Mouse (Mus musculus): Measurements from ENCODE around the gene Dst. TPM values are rescaled to one million over a fixed set of nuclear protein-coding genes. Genes with fewer than 3 reads are reported as not detected.

Gene Dst
- polyA plus RNA-seq, 1 experiment from 2014 or later: 24.3 TPM

- Histone ChIP-seq H3K27ac (no peak overlapping the region), H3K4me3 (replicated peaks) (no peak overlapping the region), H3K4me1 (no peaks in the 10 kb centered on the region), H3K9me3 (no peaks in the 10 kb centered on the region), H3K4me2 (no peak overlapping the region), H3K36me3 (peaks cover 19% of the 10 kb centered on the region), H3K27me3 (replicated peaks) (no peaks in the 10 kb centered on the region), H3K9ac (no peak overlapping the region)
- no peak for ATAC-seq (ENCODE audit: insufficient read depth, low FRiP score, low read depth)
- WGBS: 88% methylated on average over 13 of the region's 13 CpGs
These were observed 367.8 kb downstream of the Dst start for GRCm38 (mm10) chr1:34275787-34276186.

- Histone ChIP-seq H3K4me2 (no peak overlapping the region), H3K4me3 (replicated peaks) (no peak overlapping the region), H3K4me1 (no peaks in the 10 kb centered on the region), H3K9me3 (no peaks in the 10 kb centered on the region), H3K27ac (no peak overlapping the region), H3K27me3 (replicated peaks) (no peaks in the 10 kb centered on the region), H3K36me3 (peaks cover 15% of the 10 kb centered on the region), H3K9ac (no peak overlapping the region)
- 90% methylated on average over 7 of the region's 7 CpGs for WGBS
- no peak for ATAC-seq (ENCODE audit: insufficient read depth, low FRiP score, low read depth)
These were observed 368.7 kb downstream of the Dst start for GRCm38 (mm10) chr1:34276756-34277155.

GRCm38 (mm10) chr1:34277259-34277658 lies 369.2 kb downstream of the Dst start:
- 71% methylated on average over 8 of the region's 8 CpGs for WGBS
- no peak overlapping the region for H3K4me2 ChIP-seq
- no peaks in the 10 kb centered on the region for H3K9me3 ChIP-seq
- no peaks in the 10 kb centered on the region for H3K27me3 ChIP-seq (replicated peaks)
- no peak overlapping the region for H3K9ac ChIP-seq
- no peaks in the 10 kb centered on the region for H3K4me1 ChIP-seq
- H3K4me3 ChIP-seq (replicated peaks): no peak overlapping the region
- no peak for ATAC-seq (ENCODE audit: insufficient read depth, low FRiP score, low read depth)
- peaks cover 13% of the 10 kb centered on the region; the same call in 1 of the 2 replicates for H3K36me3 ChIP-seq
- no peak overlapping the region for H3K27ac ChIP-seq

- no peaks in the 10 kb centered on the region for H3K9me3 ChIP-seq
- no peak overlapping the region for H3K27ac ChIP-seq
These were observed 375.5 kb downstream of the Dst start for GRCm38 (mm10) chr1:34283502-34283901.

GRCm38 (mm10) chr1:34284979-34285378 lies 377.0 kb downstream of the Dst start:
- no peaks in the 10 kb centered on the region for H3K9me3 ChIP-seq
- H3K4me1 ChIP-seq: no peaks in the 10 kb centered on the region
- no peaks in the 10 kb centered on the region for H3K27me3 ChIP-seq (replicated peaks)
- 0 out of 2 replicates have a peak, but pooled peaks cover 9% of the 10 kb centered on the region for H3K36me3 ChIP-seq
- H3K4me2 ChIP-seq: no peak overlapping the region
- no peak overlapping the region for H3K9ac ChIP-seq
- WGBS: 80% methylated on average over 9 of the region's 9 CpGs
- H3K27ac ChIP-seq: no peak overlapping the region
- no peak overlapping the region for H3K4me3 ChIP-seq (replicated peaks)
- ATAC-seq (ENCODE audit: insufficient read depth, low FRiP score, low read depth): no peak

More at GRCm38 (mm10) chr1:34283502-34283901, 375.5 kb downstream of the Dst start:
- no peaks in the 10 kb centered on the region for H3K27me3 ChIP-seq (replicated peaks)
- no peaks in the 10 kb centered on the region for H3K4me1 ChIP-seq
- 78% methylated on average over 7 of the region's 7 CpGs for WGBS
- ATAC-seq (ENCODE audit: insufficient read depth, low FRiP score, low read depth): peak; percentile 53; the same call in 1 of the 2 replicates
- no peak overlapping the region for H3K4me3 ChIP-seq (replicated peaks)
- H3K9ac ChIP-seq: no peak overlapping the region
- H3K36me3 ChIP-seq: 0 out of 2 replicates have a peak, but pooled peaks cover 9% of the 10 kb centered on the region
- H3K4me2 ChIP-seq: no peak overlapping the region

GRCm38 (mm10) chr1:34287731-34288130 lies 379.7 kb downstream of the Dst start:
- H3K27me3 ChIP-seq (replicated peaks): no peaks in the 10 kb centered on the region
- 87% methylated on average over 10 of the region's 10 CpGs for WGBS
- no peaks in the 10 kb centered on the region for H3K9me3 ChIP-seq
- H3K27ac ChIP-seq: no peak overlapping the region
- H3K9ac ChIP-seq: no peak overlapping the region
- no peak overlapping the region for H3K4me2 ChIP-seq
- ATAC-seq (ENCODE audit: insufficient read depth, low FRiP score, low read depth): no peak
- no peaks in the 10 kb centered on the region for H3K4me1 ChIP-seq
- H3K4me3 ChIP-seq (replicated peaks): no peak overlapping the region
- peaks cover 8% of the 10 kb centered on the region; the same call in 1 of the 2 replicates for H3K36me3 ChIP-seq

- Histone ChIP-seq H3K4me1 (no peaks in the 10 kb centered on the region), H3K4me3 (replicated peaks) (no peak overlapping the region), H3K9ac (no peak overlapping the region), H3K27ac (no peak overlapping the region), H3K9me3 (no peaks in the 10 kb centered on the region), H3K27me3 (replicated peaks) (no peaks in the 10 kb centered on the region), H3K36me3 (peaks cover 7% of the 10 kb centered on the region; the same call in 1 of the 2 replicates), H3K4me2 (no peak overlapping the region)
- no peak for ATAC-seq (ENCODE audit: insufficient read depth, low FRiP score, low read depth)
- 81% methylated on average over 8 of the region's 8 CpGs for WGBS
These were observed 380.2 kb downstream of the Dst start for GRCm38 (mm10) chr1:34288181-34288580.

GRCm38 (mm10) chr1:34288721-34289471 lies 380.9 kb downstream of the Dst start:
- Histone ChIP-seq H3K9me3 (no peaks in the 10 kb centered on the region), H3K4me3 (replicated peaks) (no peak overlapping the region), H3K27ac (peak overlapping the region; percentile 57), H3K4me2 (no peak overlapping the region), H3K9ac (no peak overlapping the region), H3K4me1 (no peaks in the 10 kb centered on the region), H3K27me3 (replicated peaks) (no peaks in the 10 kb centered on the region), H3K36me3 (peaks cover 10% of the 10 kb centered on the region; the same call in 1 of the 2 replicates)
- peak; percentile 48; the same call in 1 of the 2 replicates for ATAC-seq (ENCODE audit: insufficient read depth, low FRiP score, low read depth)
- WGBS: 64% methylated on average over 13 of the region's 13 CpGs

- Histone ChIP-seq H3K36me3 (peaks cover 10% of the 10 kb centered on the region; the same call in 1 of the 2 replicates), H3K27ac (peak overlapping the region; percentile 57)
- peak; percentile 32; the same call in 1 of the 2 replicates for ATAC-seq (ENCODE audit: insufficient read depth, low FRiP score, low read depth)
These were observed 381.4 kb downstream of the Dst start for GRCm38 (mm10) chr1:34289472-34289748.

GRCm38 (mm10) chr1:34290321-34290720 lies 382.3 kb downstream of the Dst start:
- 79% methylated on average over 12 of the region's 12 CpGs for WGBS

More at GRCm38 (mm10) chr1:34289472-34289748, 381.4 kb downstream of the Dst start:
- Histone ChIP-seq H3K4me2 (no peak overlapping the region), H3K9ac (no peak overlapping the region), H3K4me3 (replicated peaks) (no peak overlapping the region), H3K27me3 (replicated peaks) (no peaks in the 10 kb centered on the region), H3K4me1 (no peaks in the 10 kb centered on the region), H3K9me3 (no peaks in the 10 kb centered on the region)
- WGBS: 68% methylated on average over 14 of the region's 14 CpGs

GRCm38 (mm10) chr1:34293198-34293597 lies 385.2 kb downstream of the Dst start:
- no peaks in the 10 kb centered on the region for H3K4me1 ChIP-seq
- no peak for ATAC-seq (ENCODE audit: insufficient read depth, low FRiP score, low read depth)
- H3K9me3 ChIP-seq: no peaks in the 10 kb centered on the region
- H3K4me3 ChIP-seq (replicated peaks): no peak overlapping the region
- 84% methylated on average over 14 of the region's 14 CpGs for WGBS
- H3K9ac ChIP-seq: no peak overlapping the region
- no peak overlapping the region for H3K4me2 ChIP-seq
- peaks cover 20% of the 10 kb centered on the region; the same call in 1 of the 2 replicates for H3K36me3 ChIP-seq
- no peaks in the 10 kb centered on the region for H3K27me3 ChIP-seq (replicated peaks)
- H3K27ac ChIP-seq: no peak overlapping the region

More at GRCm38 (mm10) chr1:34290321-34290720, 382.3 kb downstream of the Dst start:
- H3K27ac ChIP-seq: no peak overlapping the region
- H3K9me3 ChIP-seq: no peaks in the 10 kb centered on the region
- H3K27me3 ChIP-seq (replicated peaks): no peaks in the 10 kb centered on the region
- H3K36me3 ChIP-seq: peaks cover 13% of the 10 kb centered on the region; the same call in 1 of the 2 replicates
- H3K4me2 ChIP-seq: no peak overlapping the region
- no peaks in the 10 kb centered on the region for H3K4me1 ChIP-seq
- no peak overlapping the region for H3K4me3 ChIP-seq (replicated peaks)
- H3K9ac ChIP-seq: no peak overlapping the region
- ATAC-seq (ENCODE audit: insufficient read depth, low FRiP score, low read depth): peak; percentile 53; the same call in 1 of the 2 replicates

GRCm38 (mm10) chr1:34297636-34298035 lies 389.6 kb downstream of the Dst start:
- no peaks in the 10 kb centered on the region for H3K27me3 ChIP-seq (replicated peaks)
- no peak overlapping the region for H3K9ac ChIP-seq
- H3K4me3 ChIP-seq (replicated peaks): no peak overlapping the region
- WGBS: 87% methylated on average over 9 of the region's 9 CpGs
- no peaks in the 10 kb centered on the region for H3K9me3 ChIP-seq
- no peak for ATAC-seq (ENCODE audit: insufficient read depth, low FRiP score, low read depth)
- H3K4me2 ChIP-seq: no peak overlapping the region
- no peak overlapping the region for H3K27ac ChIP-seq
- 0 out of 2 replicates have a peak, but pooled peaks cover 2% of the 10 kb centered on the region for H3K4me1 ChIP-seq
- H3K36me3 ChIP-seq: peaks cover 13% of the 10 kb centered on the region; the same call in 1 of the 2 replicates
